Mouse (Mus musculus) liver, embryonic 12.5 days (tissue): Measurements from ENCODE around the gene Hyls1. TPM values are rescaled to one million over a fixed set of nuclear protein-coding genes. Genes with fewer than 3 reads are reported as not detected.
"Not testable (repeated sequence)": the region's sequence is repeated elsewhere in the genome, so short reads cannot be mapped to it uniquely, and the experiment has no call there.

Experiments used
- ATAC-seq: fragments of 200-750 bp; cut with Nextera tagmentation; 2 replicates; pipeline ENCODE4 v1.8.0; 2017; ENCODE audit warnings: moderate number of reproducible peaks, mild to moderate bottlenecking, moderate library complexity
- H3K27ac ChIP-seq: fragments of 300-500 bp; sonication (generic); 2 replicates; pipeline ENCODE4 v1.5.1; 2016; ENCODE audit warnings: mild to moderate bottlenecking
- H3K27me3 ChIP-seq: fragments of 300-500 bp; sonication (generic); replicated peaks from 2 replicates; pipeline ENCODE4 v1.6.1; 2016; ENCODE audit warnings: mild to moderate bottlenecking, moderate library complexity
- H3K36me3 ChIP-seq: fragments of 300-500 bp; sonication (generic); 2 replicates; pipeline ENCODE4 v1.6.1; 2016; ENCODE audit warnings: mild to moderate bottlenecking, moderate library complexity
- H3K4me1 ChIP-seq: fragments of 300-500 bp; sonication (generic); 2 replicates; pipeline ENCODE4 v1.6.1; 2016
- H3K4me2 ChIP-seq: fragments of 300-500 bp; sonication (generic); 2 replicates; pipeline ENCODE4 v1.6.1; 2016; ENCODE audit warnings: mild to moderate bottlenecking, moderate library complexity
- H3K4me3 ChIP-seq: fragments of 300-500 bp; sonication (generic); 2 replicates; pipeline ENCODE4 v1.5.1; 2016; ENCODE audit warnings: mild to moderate bottlenecking, moderate library complexity
- H3K9ac ChIP-seq: fragments of 300-500 bp; sonication (generic); 2 replicates; pipeline ENCODE4 v1.6.1; 2016; ENCODE audit warnings: mild to moderate bottlenecking, moderate library complexity
- H3K9me3 ChIP-seq: fragments of 300-500 bp; sonication (generic); replicated peaks from 2 replicates; pipeline ENCODE4 v1.6.1; 2016; ENCODE audit warnings: mild to moderate bottlenecking, moderate library complexity
- whole genome bisulfite sequencing: fragments of 180-500 bp; shearing (Covaris S2); methylation state at CpG from one replicate; pipeline ENCODE4 v1.1.7; 2016; ENCODE audit not compliant: insufficient replicate concordance; 5-methylcytosine and 5-hydroxymethylcytosine counted together
- polyA plus RNA-seq: library from polyadenylated mRNA; unstranded; fragments of >200 nt; fragmentation: Nextera tagmentation; extraction: Ambion mirVana; gene quantifications from 2 replicates; pipeline ENCODE4 v1.2.1, GENCODE M21; 2016

Gene Hyls1
- polyA plus RNA-seq, result 9.4 and 10.8 TPM in 2 replicates

GRCm38 (mm10) chr9:35569571-35570534 is at the start of gene Hyls1, which contains the start of gene Pate2:
Hyls1 (minus strand) TSS chr9:35570398.
Pate2 (plus strand) TSS chr9:35570284.
- WGBS, result under 1% methylated on average over 86 of the region's 86 CpGs
- peak; percentile 96 for ATAC-seq
- peak within 1 kb of the TSS; percentile 82 for H3K9ac ChIP-seq
- H3K4me1 ChIP-seq, result peaks cover 26% of the 10 kb centered on the region
- peak within 1 kb of the TSS; percentile 80 for H3K4me3 ChIP-seq
- peak within 1 kb of the TSS; percentile 68 for H3K4me2 ChIP-seq
- no peaks in the 10 kb centered on the region for H3K9me3 ChIP-seq
- peaks cover 35% of the 10 kb centered on the region for H3K36me3 ChIP-seq
- peak within 1 kb of the TSS; percentile 97 for H3K27ac ChIP-seq
- peaks cover 27% of the 10 kb centered on the region for H3K27me3 ChIP-seq

DNA sequence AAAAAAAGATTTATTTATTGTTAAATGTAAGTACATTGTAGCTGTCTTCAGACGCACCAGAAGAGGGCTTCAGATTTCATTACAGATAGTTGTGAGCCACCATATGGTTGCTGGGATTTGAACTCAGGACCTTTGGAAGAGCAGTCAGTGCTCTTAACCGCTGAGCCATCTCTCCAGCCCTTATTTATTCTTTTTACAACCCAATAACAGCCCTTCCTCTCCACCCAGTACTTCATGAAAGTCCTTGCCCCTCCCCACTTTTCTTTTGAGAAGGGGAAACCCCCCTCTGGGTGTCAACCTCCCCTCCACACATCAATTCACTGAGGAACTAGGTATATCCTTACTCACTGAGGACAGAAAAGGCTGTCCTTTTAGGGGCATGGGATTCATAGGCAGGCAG is 46.6 kb upstream of the Hyls1 start:
- not testable (repeated sequence) for H3K9me3 ChIP-seq, H3K27ac ChIP-seq, ATAC-seq, H3K9ac ChIP-seq, H3K4me2 ChIP-seq, H3K36me3 ChIP-seq, H3K4me3 ChIP-seq, H3K4me1 ChIP-seq, H3K27me3 ChIP-seq
- WGBS, result 46% methylated on average over 2 of the region's 2 CpGs

DNA sequence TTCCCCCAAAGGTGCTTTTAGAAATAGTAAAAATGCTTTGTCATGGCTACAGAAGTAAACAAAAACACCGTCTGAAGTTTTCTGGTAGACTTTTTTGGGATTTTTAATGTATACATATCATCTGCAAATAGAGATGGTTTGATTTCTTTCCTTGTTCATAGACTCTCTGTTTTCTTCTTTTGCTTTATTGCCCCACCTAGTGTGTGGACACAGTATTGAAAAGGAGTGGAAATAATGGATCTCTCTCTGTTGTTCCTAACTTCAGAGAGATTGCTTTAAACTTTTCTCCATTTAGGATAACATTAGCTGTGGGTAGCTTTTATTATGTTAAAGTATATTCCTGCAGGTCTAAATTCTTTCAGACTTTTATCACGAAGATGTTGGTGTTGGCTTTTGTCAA is 43.8 kb upstream of the Hyls1 start:
- H3K9ac ChIP-seq, result no peak overlapping the region
- no peaks in the 10 kb centered on the region for H3K4me1 ChIP-seq
- H3K4me3 ChIP-seq, result no peak overlapping the region
- no peak for ATAC-seq
- H3K9me3 ChIP-seq, result no peaks in the 10 kb centered on the region
- H3K36me3 ChIP-seq, result no peaks in the 10 kb centered on the region
- no peak overlapping the region for H3K27ac ChIP-seq
- no peak overlapping the region for H3K4me2 ChIP-seq
- no peaks in the 10 kb centered on the region for H3K27me3 ChIP-seq
- WGBS, result 17% methylated on average over 2 of the region's 2 CpGs

GRCm38 (mm10) chr9:35611841-35612240 is 41.6 kb upstream of the Hyls1 start, which contains the start of gene Pate4:
Pate4 (minus strand) TSS chr9:35611941.
- no peak within 1 kb of the TSS for H3K27ac ChIP-seq
- H3K9me3 ChIP-seq, result no peaks in the 10 kb centered on the region
- WGBS, result 48% methylated on average over 1 of the region's 1 CpGs
- H3K27me3 ChIP-seq, result no peaks in the 10 kb centered on the region
- ATAC-seq, result no peak
- no peak within 1 kb of the TSS for H3K9ac ChIP-seq
- no peak within 1 kb of the TSS for H3K4me2 ChIP-seq
- H3K4me3 ChIP-seq, result no peak within 1 kb of the TSS
- no peaks in the 10 kb centered on the region for H3K4me1 ChIP-seq
- H3K36me3 ChIP-seq, result no peaks in the 10 kb centered on the region

- WGBS, result 52% methylated on average over 8 of the region's 8 CpGs
- no peak for ATAC-seq
- H3K9me3 ChIP-seq, result no peaks in the 10 kb centered on the region
- H3K4me2 ChIP-seq, result no peak overlapping the region
- no peaks in the 10 kb centered on the region for H3K4me1 ChIP-seq
- H3K9ac ChIP-seq, result no peak overlapping the region
- H3K27me3 ChIP-seq, result no peaks in the 10 kb centered on the region
- H3K27ac ChIP-seq, result no peak overlapping the region
- no peak overlapping the region for H3K4me3 ChIP-seq
- no peaks in the 10 kb centered on the region for H3K36me3 ChIP-seq
Measured at GRCm38 (mm10) chr9:35607647-35608405, 37.6 kb upstream of the Hyls1 start.

DNA sequence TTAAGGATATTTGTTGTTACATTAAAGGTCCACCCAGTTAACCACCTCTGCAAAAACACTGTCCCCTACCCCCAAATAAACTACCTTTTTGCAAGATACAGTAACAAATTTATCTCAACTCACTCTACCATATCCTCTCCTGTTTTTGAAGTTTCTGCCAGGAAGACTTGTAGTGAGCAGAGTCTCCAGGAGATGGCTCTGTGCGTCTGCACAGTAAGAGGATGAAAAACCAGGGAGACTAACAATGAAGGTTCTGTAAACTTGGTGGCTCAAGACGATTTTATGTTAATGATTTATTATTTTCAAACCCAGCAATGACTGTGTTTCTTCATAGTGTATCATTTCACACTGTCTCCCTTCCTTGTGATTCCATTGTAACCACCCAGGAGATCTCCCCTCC is 22.7 kb upstream of the Hyls1 start:
- H3K9ac ChIP-seq, result no peak overlapping the region
- no peaks in the 10 kb centered on the region for H3K27me3 ChIP-seq
- no peaks in the 10 kb centered on the region for H3K9me3 ChIP-seq
- H3K4me3 ChIP-seq, result no peak overlapping the region
- ATAC-seq, result no peak
- no peaks in the 10 kb centered on the region for H3K36me3 ChIP-seq
- H3K4me2 ChIP-seq, result no peak overlapping the region
- H3K27ac ChIP-seq, result no peak overlapping the region
- 16% methylated on average over 2 of the region's 2 CpGs for WGBS
- H3K4me1 ChIP-seq, result no peaks in the 10 kb centered on the region

DNA sequence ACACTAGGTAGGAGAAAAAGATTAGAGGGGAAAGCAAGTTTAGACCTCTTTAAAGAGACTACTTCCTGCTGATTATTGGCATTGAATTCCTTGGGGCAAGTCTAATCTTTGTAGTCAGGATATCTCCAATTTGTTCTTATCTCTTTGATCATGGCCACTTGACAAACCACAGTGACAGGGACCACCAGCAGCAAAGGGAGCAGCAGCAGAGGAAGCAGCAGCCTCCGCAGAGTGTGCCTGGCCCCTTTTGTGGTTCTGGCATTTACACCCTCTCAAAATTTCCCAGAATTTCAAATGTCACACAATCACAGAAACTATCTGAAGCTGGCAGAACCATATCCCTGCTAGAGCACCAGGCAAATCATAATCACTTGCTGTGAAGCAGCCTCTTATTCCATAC is 17.5 kb upstream of the Hyls1 start:
- H3K9ac ChIP-seq, result no peak overlapping the region
- ATAC-seq, result no peak
- 10% methylated on average over 1 of the region's 1 CpGs for WGBS

DNA sequence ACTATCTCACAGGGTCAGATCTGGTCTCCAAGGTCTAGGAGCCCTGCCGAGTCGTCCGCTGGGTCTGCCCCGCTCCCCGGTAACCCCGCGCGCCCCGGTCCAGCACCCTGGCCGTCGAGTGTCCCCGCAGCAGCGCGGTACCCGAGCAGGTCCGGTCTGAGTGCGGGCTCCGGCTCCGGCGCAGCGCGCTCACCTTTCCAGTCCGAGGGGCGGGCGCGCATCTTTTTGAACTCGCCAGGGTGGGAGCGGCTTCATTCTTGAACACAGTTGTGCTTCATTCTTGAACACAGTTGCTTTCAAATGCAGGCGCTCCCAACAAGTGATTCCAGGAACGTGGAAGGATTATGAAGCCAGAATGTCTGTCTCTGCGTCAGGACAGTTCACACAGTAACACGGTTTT is 4.2 kb upstream of the Hyls1 start:
- H3K27me3 ChIP-seq, result peaks cover 42% of the 10 kb centered on the region
- no peaks in the 10 kb centered on the region for H3K36me3 ChIP-seq
- H3K4me3 ChIP-seq, result peak overlapping the region; percentile 11; the same call in 1 of the 2 replicates
- H3K4me1 ChIP-seq, result peaks cover 13% of the 10 kb centered on the region
- ATAC-seq, result no peak
- 10% methylated on average over 32 of the region's 32 CpGs for WGBS
- no peak overlapping the region for H3K9ac ChIP-seq
- H3K9me3 ChIP-seq, result no peaks in the 10 kb centered on the region
- H3K4me2 ChIP-seq, result peak overlapping the region; percentile 46
- no peak overlapping the region for H3K27ac ChIP-seq

More for the DNA sequence above, 17.5 kb upstream of the Hyls1 start:
- Histone ChIP-seq H3K4me3 (no peak overlapping the region), H3K27ac (no peak overlapping the region), H3K36me3 (no peaks in the 10 kb centered on the region), H3K4me1 (no peaks in the 10 kb centered on the region), H3K9me3 (no peaks in the 10 kb centered on the region), H3K4me2 (no peak overlapping the region), H3K27me3 (no peaks in the 10 kb centered on the region)

DNA sequence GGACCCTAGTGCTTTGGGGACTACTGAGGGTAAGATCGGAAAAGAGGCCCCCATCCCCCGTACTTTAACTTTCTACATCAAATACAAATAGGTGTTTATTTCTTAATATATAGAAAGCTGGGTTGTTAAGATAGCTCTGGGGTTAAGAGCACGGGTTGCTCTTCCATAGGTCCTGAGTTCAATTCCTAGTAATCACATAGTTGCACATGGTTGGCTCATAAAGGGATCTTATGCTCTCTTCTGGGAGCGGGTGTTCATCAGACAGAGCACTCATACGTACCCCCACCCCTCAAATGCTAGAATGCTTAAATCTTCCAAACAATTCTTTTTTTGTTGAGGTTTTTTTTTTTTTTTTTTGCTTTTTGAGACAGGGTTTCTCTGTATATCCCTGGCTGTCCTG is 465 bp upstream of the Hyls1 start:
- H3K4me2 ChIP-seq, result peak overlapping the region; percentile 68
- peak overlapping the region; percentile 82 for H3K9ac ChIP-seq
- peak overlapping the region; percentile 97; the same call in 1 of the 2 replicates for H3K27ac ChIP-seq
- H3K27me3 ChIP-seq, result peaks cover 30% of the 10 kb centered on the region
- WGBS, result 4% methylated on average over 5 of the region's 5 CpGs
- peaks cover 27% of the 10 kb centered on the region for H3K36me3 ChIP-seq
- peaks cover 25% of the 10 kb centered on the region for H3K4me1 ChIP-seq
- peak overlapping the region; percentile 80 for H3K4me3 ChIP-seq
- H3K9me3 ChIP-seq, result no peaks in the 10 kb centered on the region
- ATAC-seq, result 0 out of 2 replicates have a peak, but pooled peaks have one; percentile 0

DNA sequence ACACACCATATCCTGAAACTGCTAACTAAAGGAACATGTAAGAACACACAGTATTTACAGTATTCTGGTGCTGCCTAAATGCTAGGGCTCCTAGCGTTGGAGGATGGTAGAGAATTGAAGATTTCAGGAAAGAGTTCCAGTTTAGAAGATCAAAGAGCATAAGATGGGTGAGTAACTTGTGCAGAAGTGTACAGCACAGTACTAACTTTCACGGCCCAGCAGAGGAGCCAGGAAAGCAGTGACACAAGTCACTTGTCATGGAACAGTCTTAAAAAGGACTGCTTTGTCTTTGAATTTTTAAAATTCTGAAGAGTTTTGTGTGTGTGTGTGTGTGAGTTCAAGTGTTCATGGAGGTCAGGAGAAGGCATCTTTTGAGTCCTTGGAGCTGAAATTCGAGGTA is 2.2 kb downstream of the Hyls1 start:
- ATAC-seq, result no peak
- H3K36me3 ChIP-seq, result peaks cover 48% of the 10 kb centered on the region
- peaks cover 28% of the 10 kb centered on the region for H3K4me1 ChIP-seq
- 81% methylated on average over 3 of the region's 3 CpGs for WGBS
- H3K27ac ChIP-seq, result no peak overlapping the region
- peak overlapping the region; percentile 68 for H3K4me2 ChIP-seq
- no peaks in the 10 kb centered on the region for H3K9me3 ChIP-seq
- H3K9ac ChIP-seq, result peak overlapping the region; percentile 8; the same call in 1 of the 2 replicates
- peaks cover 12% of the 10 kb centered on the region; the same call in 1 of the 2 replicates for H3K27me3 ChIP-seq
- no peak overlapping the region for H3K4me3 ChIP-seq

- ATAC-seq, result no peak
- Histone ChIP-seq H3K36me3 (peaks cover 68% of the 10 kb centered on the region), H3K9me3 (no peaks in the 10 kb centered on the region), H3K27me3 (no peaks in the 10 kb centered on the region), H3K4me3 (no peak overlapping the region), H3K27ac (no peak overlapping the region), H3K9ac (no peak overlapping the region), H3K4me2 (no peak overlapping the region), H3K4me1 (peaks cover 36% of the 10 kb centered on the region)
- WGBS, result 79% methylated on average over 5 of the region's 5 CpGs
Measured at GRCm38 (mm10) chr9:35564536-35565240, 5.5 kb downstream of the Hyls1 start.
